Mouse (Mus musculus): Measurements from ENCODE around the gene D17H6S53E. TPM values are rescaled to one million over a fixed set of nuclear protein-coding genes. Genes with fewer than 3 reads are reported as not detected.

D17H6S53E gene
- polyA plus RNA-seq, 1 experiment: 4.3 TPM

DNA sequence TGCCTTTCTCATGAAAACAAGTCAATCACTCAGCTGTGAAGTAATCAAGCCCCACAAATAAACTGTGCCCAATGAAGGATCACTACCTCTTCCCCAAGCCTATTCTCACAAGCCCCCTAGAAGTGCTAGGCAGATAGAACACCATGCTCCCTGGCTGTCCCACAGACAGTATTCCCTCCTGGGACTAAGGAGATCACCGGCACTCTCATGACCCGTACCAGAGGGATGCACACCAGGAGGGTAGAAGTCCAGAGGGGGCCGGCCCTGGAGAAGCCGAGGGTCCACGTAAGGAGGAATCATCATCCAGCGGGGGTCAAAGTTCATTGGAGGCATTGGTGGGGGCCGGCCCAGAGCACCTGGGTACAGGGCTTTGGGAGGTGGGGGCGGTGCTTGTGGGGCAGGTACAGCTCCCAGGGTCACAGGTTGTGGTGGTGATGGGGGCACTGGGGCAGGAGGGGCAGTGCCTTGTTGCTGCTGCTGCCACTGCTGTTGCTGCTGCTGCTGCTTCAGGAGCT lies 31.5 kb downstream of the D17H6S53E start:
- no peaks in the 10 kb centered on the region for H3K27me3 ChIP-seq (ENCODE audit: control insufficient read depth, insufficient read depth, low read length, poor library complexity, severe bottlenecking)
- no peaks in the 10 kb centered on the region for H3K9me3 ChIP-seq (replicated peaks; ENCODE audit: control insufficient read depth, insufficient read depth, low read length, poor library complexity, severe bottlenecking)
- TF ChIP-seq EP300 (IDR thresholded peaks at IDR 0.05; ENCODE audit: insufficient read depth, low read depth, low read length) (no peak), CTCF (IDR thresholded peaks at IDR 0.05; ENCODE audit: low read depth, low read length) (no peak)
- no peaks in the 10 kb centered on the region for H3K4me1 ChIP-seq (ENCODE audit: control insufficient read depth, insufficient read depth, low read length)
- no peak overlapping the region for H3K27ac ChIP-seq (ENCODE audit: insufficient read depth, low read length)
- no peak overlapping the region for H3K4me3 ChIP-seq (ENCODE audit: low read depth, low read length)
- no peak overlapping the region for H3K9ac ChIP-seq (ENCODE audit: low read depth, poor library complexity, severe bottlenecking)
- H3K36me3 ChIP-seq (ENCODE audit: control insufficient read depth, insufficient read depth, low read length, poor library complexity, severe bottlenecking): peaks cover 99% of the 10 kb centered on the region

DNA sequence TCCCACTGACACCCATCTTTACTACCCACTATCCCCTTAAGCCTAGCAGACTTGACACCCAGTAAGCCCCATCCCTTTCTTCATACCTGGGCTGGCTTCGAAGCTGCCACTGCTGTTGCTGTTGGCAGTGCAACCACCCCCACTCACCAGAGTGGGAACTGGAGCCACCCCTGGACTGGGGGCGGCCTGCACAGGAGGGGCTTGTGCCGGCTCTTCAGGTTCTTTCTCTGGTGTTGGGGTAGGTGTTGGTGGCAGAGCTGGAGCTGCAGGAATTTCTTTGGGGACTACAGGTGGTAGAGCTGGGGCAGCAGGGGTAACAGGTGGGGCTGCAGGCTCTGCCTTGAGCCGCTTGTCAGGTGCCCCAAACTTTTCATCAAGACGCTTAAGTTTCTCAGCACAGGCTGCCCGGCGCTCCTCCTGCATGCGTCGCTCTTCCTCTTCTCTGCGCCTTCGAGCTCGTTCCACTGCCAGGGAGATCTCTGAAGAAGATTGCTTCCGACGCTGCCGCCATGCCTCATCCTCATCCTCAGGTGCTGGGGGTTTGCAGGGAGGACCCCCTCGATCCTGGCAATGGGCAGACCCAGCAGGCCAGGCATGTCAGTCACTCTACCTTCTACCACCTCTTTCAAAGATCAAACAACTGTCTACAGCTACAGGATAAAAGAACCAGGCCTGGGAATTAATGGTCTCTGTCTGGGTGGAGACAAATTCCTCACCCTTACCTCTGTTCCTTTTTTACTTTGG lies 32.8 kb downstream of the D17H6S53E start:
- no peak overlapping the region for H3K27ac ChIP-seq (ENCODE audit: insufficient read depth, low read length)
- no peak overlapping the region for H3K4me3 ChIP-seq (ENCODE audit: low read depth, low read length)
- no peaks in the 10 kb centered on the region for H3K4me1 ChIP-seq (ENCODE audit: control insufficient read depth, insufficient read depth, low read length)
- H3K9ac ChIP-seq (ENCODE audit: low read depth, poor library complexity, severe bottlenecking): no peak overlapping the region
- TF ChIP-seq POLR2A (IDR thresholded peaks at IDR 0.05; ENCODE audit: insufficient read depth, low read length): no peak
- no peak for TF ChIP-seq EP300 (IDR thresholded peaks at IDR 0.05; ENCODE audit: insufficient read depth, low read depth, low read length)
- TF ChIP-seq CTCF (IDR thresholded peaks at IDR 0.05; ENCODE audit: low read depth, low read length): no peak
- no peaks in the 10 kb centered on the region for H3K27me3 ChIP-seq (ENCODE audit: control insufficient read depth, insufficient read depth, low read length, poor library complexity, severe bottlenecking)
- no peaks in the 10 kb centered on the region for H3K9me3 ChIP-seq (replicated peaks; ENCODE audit: control insufficient read depth, insufficient read depth, low read length, poor library complexity, severe bottlenecking)
- H3K36me3 ChIP-seq (ENCODE audit: control insufficient read depth, insufficient read depth, low read length, poor library complexity, severe bottlenecking): peaks cover 87% of the 10 kb centered on the region

DNA sequence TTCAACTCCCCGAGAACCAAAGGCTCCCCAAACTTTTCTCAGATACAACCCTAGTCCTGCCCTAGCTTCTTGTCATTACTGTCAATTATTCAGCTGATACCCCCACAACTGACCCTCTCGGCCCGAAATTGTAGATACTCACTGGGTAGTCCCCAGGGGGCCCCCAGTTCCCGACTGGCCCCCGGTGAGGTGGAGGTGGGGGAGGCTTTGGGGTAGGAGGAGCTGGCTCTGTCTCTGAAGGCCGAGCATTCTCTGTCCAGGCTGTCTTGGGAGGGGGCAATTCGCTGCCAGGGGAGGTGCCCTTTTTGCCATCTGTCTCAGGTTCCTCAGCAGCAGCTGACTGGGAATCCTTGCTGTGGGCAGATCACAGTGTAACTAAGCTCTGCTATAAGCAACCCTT lies 33.5 kb downstream of the D17H6S53E start:
- Histone ChIP-seq H3K27me3 (ENCODE audit: control insufficient read depth, insufficient read depth, low read length, poor library complexity, severe bottlenecking) (no peaks in the 10 kb centered on the region), H3K4me1 (ENCODE audit: control insufficient read depth, insufficient read depth, low read length) (no peaks in the 10 kb centered on the region), H3K9me3 (replicated peaks; ENCODE audit: control insufficient read depth, insufficient read depth, low read length, poor library complexity, severe bottlenecking) (no peaks in the 10 kb centered on the region), H3K9ac (ENCODE audit: low read depth, poor library complexity, severe bottlenecking) (no peak overlapping the region), H3K36me3 (ENCODE audit: control insufficient read depth, insufficient read depth, low read length, poor library complexity, severe bottlenecking) (peaks cover 80% of the 10 kb centered on the region), H3K27ac (ENCODE audit: insufficient read depth, low read length) (no peak overlapping the region), H3K4me3 (ENCODE audit: low read depth, low read length) (no peak overlapping the region)
- TF ChIP-seq POLR2A (IDR thresholded peaks at IDR 0.05; ENCODE audit: insufficient read depth, low read length) (no peak), CTCF (IDR thresholded peaks at IDR 0.05; ENCODE audit: low read depth, low read length) (no peak), EP300 (IDR thresholded peaks at IDR 0.05; ENCODE audit: insufficient read depth, low read depth, low read length) (no peak)

DNA sequence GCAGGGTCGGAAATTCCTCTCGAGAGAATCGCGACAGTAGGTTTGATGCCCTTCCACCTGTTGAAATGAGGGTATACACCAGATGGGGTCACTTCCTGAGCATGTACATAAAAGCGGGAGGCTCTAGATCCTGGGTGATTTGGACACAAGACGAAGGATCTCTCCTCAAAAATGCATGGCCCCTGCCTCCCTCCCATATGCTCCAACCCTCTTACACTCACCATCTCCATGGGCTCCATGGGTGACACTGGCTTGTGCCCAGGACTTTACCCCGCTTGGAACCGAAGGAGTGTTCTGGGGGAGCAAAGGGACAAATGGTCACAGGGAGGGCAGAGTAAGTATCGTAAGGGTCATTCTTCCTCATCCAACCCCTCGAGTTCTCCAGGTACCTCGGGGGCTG lies 35.2 kb downstream of the D17H6S53E start:
- Histone ChIP-seq H3K36me3 (ENCODE audit: control insufficient read depth, insufficient read depth, low read length, poor library complexity, severe bottlenecking) (peaks cover 63% of the 10 kb centered on the region), H3K9me3 (replicated peaks; ENCODE audit: control insufficient read depth, insufficient read depth, low read length, poor library complexity, severe bottlenecking) (no peaks in the 10 kb centered on the region), H3K9ac (ENCODE audit: low read depth, poor library complexity, severe bottlenecking) (no peak overlapping the region), H3K4me1 (ENCODE audit: control insufficient read depth, insufficient read depth, low read length) (no peaks in the 10 kb centered on the region), H3K27ac (ENCODE audit: insufficient read depth, low read length) (no peak overlapping the region), H3K4me3 (ENCODE audit: low read depth, low read length) (no peak overlapping the region), H3K27me3 (ENCODE audit: control insufficient read depth, insufficient read depth, low read length, poor library complexity, severe bottlenecking) (no peaks in the 10 kb centered on the region)
- no peak for TF ChIP-seq EP300 (IDR thresholded peaks at IDR 0.05; ENCODE audit: insufficient read depth, low read depth, low read length)
- TF ChIP-seq POLR2A (IDR thresholded peaks at IDR 0.05; ENCODE audit: insufficient read depth, low read length): no peak
- TF ChIP-seq CTCF (IDR thresholded peaks at IDR 0.05; ENCODE audit: low read depth, low read length): no peak

- Histone ChIP-seq H3K9ac (ENCODE audit: low read depth, poor library complexity, severe bottlenecking) (peak overlapping the region; percentile 98; the same call in 1 of the 2 replicates), H3K4me1 (ENCODE audit: control insufficient read depth, insufficient read depth, low read length) (no peaks in the 10 kb centered on the region), H3K9me3 (replicated peaks; ENCODE audit: control insufficient read depth, insufficient read depth, low read length, poor library complexity, severe bottlenecking) (no peaks in the 10 kb centered on the region), H3K27ac (ENCODE audit: insufficient read depth, low read length) (no peak overlapping the region), H3K36me3 (ENCODE audit: control insufficient read depth, insufficient read depth, low read length, poor library complexity, severe bottlenecking) (peaks cover 56% of the 10 kb centered on the region), H3K27me3 (ENCODE audit: control insufficient read depth, insufficient read depth, low read length, poor library complexity, severe bottlenecking) (no peaks in the 10 kb centered on the region), H3K4me3 (ENCODE audit: low read depth, low read length) (no peak overlapping the region)
- no peak for TF ChIP-seq POLR2A (IDR thresholded peaks at IDR 0.05; ENCODE audit: insufficient read depth, low read length)
- TF ChIP-seq EP300 (IDR thresholded peaks at IDR 0.05; ENCODE audit: insufficient read depth, low read depth, low read length): no peak
- no peak for TF ChIP-seq CTCF (IDR thresholded peaks at IDR 0.05; ENCODE audit: low read depth, low read length)
Observed at GRCm38 (mm10) chr17:35162121-35162520, 35.9 kb downstream of the D17H6S53E start.

DNA sequence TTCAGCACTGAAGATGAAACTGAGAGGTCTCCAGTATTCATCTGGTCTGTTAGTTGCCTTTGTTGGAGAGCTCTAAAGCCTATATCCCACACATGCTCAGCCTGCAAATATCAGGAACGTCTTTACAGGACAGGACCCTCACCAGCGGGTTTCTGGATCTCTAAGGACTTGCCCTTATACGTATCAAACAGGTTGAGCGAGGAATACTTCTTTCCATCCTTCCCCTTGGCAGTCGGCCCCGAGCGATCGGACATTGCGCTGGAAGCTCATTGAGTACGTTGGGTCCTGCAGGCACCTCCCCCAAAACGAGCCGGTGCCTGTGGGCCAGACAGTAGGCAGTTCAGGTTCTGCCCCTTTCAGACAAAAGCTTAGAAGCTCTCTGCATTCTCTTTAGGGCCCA lies 36.6 kb downstream of the D17H6S53E start:
- Histone ChIP-seq H3K36me3 (ENCODE audit: control insufficient read depth, insufficient read depth, low read length, poor library complexity, severe bottlenecking) (peaks cover 50% of the 10 kb centered on the region), H3K9me3 (replicated peaks; ENCODE audit: control insufficient read depth, insufficient read depth, low read length, poor library complexity, severe bottlenecking) (no peaks in the 10 kb centered on the region), H3K27me3 (ENCODE audit: control insufficient read depth, insufficient read depth, low read length, poor library complexity, severe bottlenecking) (no peaks in the 10 kb centered on the region), H3K27ac (ENCODE audit: insufficient read depth, low read length) (no peak overlapping the region), H3K4me1 (ENCODE audit: control insufficient read depth, insufficient read depth, low read length) (no peaks in the 10 kb centered on the region), H3K9ac (ENCODE audit: low read depth, poor library complexity, severe bottlenecking) (peak overlapping the region; percentile 98), H3K4me3 (ENCODE audit: low read depth, low read length) (peak overlapping the region; percentile 37)
- TF ChIP-seq POLR2A (IDR thresholded peaks at IDR 0.05; ENCODE audit: insufficient read depth, low read length) (no peak), EP300 (IDR thresholded peaks at IDR 0.05; ENCODE audit: insufficient read depth, low read depth, low read length) (no peak), CTCF (IDR thresholded peaks at IDR 0.05; ENCODE audit: low read depth, low read length) (no peak)
